Mouse (Mus musculus) forebrain, embryonic 13.5 days (tissue): ENCODE measurements around the gene Foxp1. TPM values are rescaled to one million over a fixed set of nuclear protein-coding genes. Genes with fewer than 3 reads are reported as not detected.

ENCODE experiments used
- ATAC-seq: fragments of 200-750 bp; cut with Nextera tagmentation; 2 replicates; pipeline ENCODE4 v1.8.0; 2017
- H3K27ac ChIP-seq: fragments of 300-500 bp; sonication (generic); 2 replicates; pipeline ENCODE4 v1.5.1; 2015; ENCODE audit warnings: inconsistent platforms, mild to moderate bottlenecking, moderate library complexity
- H3K27me3 ChIP-seq: fragments of 300-500 bp; sonication (generic); 2 replicates; pipeline ENCODE4 v1.6.1; 2015; ENCODE audit warnings: mild to moderate bottlenecking, inconsistent platforms
- H3K36me3 ChIP-seq: fragments of 300-500 bp; sonication (generic); 2 replicates; pipeline ENCODE4 v1.6.1; 2015; ENCODE audit warnings: mild to moderate bottlenecking, inconsistent platforms; ENCODE audit not compliant: poor library complexity, severe bottlenecking
- H3K4me1 ChIP-seq: fragments of 300-500 bp; sonication (generic); 2 replicates; pipeline ENCODE4 v1.6.1; 2015; ENCODE audit warnings: inconsistent platforms
- H3K4me2 ChIP-seq: fragments of 300-500 bp; sonication (generic); 2 replicates; pipeline ENCODE4 v1.6.1; 2015; ENCODE audit warnings: inconsistent platforms, mild to moderate bottlenecking, moderate library complexity
- H3K4me3 ChIP-seq: fragments of 300-500 bp; sonication (generic); 2 replicates; pipeline ENCODE4 v1.5.1; 2015; ENCODE audit warnings: mild to moderate bottlenecking, inconsistent platforms
- H3K9ac ChIP-seq: fragments of 300-500 bp; sonication (generic); 2 replicates; pipeline ENCODE4 v1.6.1; 2015; ENCODE audit warnings: mild to moderate bottlenecking, inconsistent platforms
- H3K9me3 ChIP-seq: fragments of 300-500 bp; sonication (generic); replicated peaks from 2 replicates; pipeline ENCODE4 v1.6.1; 2016; ENCODE audit warnings: inconsistent platforms
- WGBS: fragments of 180-500 bp; shearing (Covaris S2); methylation state at CpG from one replicate; pipeline ENCODE4 v1.1.7; 2015; 5-methylcytosine and 5-hydroxymethylcytosine counted together
- polyA plus RNA-seq: library from polyadenylated mRNA; unstranded; fragments of >200 nt; fragmentation: Nextera tagmentation; extraction: Ambion mirVana; gene quantifications from 2 replicates; pipeline ENCODE4 v1.2.1, GENCODE M21; 2015

The Foxp1 gene
- polyA plus RNA-seq, 1 experiment from 2014 or later: 51.3 TPM

DNA sequence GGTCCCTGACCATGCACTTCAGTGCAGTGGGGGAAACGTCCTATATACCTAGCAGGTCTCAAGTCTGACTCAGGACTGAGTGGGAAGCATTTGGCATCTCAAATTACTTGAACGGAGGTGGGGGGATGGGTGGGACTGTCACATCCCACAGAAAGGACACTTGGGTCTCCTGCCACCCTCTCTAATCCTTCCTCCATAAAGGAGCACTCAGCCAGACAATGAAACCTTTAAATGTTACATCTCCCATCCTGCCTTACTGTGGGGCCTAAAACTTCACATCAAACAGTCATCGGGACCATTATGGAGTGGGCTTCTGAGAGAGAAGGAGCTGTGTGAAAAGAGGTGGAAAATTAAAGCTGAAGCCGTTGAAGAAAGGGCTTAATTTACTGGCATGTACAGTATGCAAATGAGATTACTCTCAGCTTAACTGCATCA, 321.2 kb downstream of the Foxp1 start:
- no peaks in the 10 kb centered on the region for H3K9me3 ChIP-seq
- WGBS: 3% methylated on average over 4 of the region's 4 CpGs
- no peaks in the 10 kb centered on the region for H3K27me3 ChIP-seq
- peak; percentile 69 for ATAC-seq
- H3K36me3 ChIP-seq: no peaks in the 10 kb centered on the region
- H3K4me2 ChIP-seq: peak overlapping the region; percentile 38
- 0 out of 2 replicates have a peak overlapping the region, but pooled peaks have one; percentile 48 for H3K9ac ChIP-seq
- no peak overlapping the region for H3K4me3 ChIP-seq
- peak overlapping the region; percentile 44 for H3K27ac ChIP-seq
- peaks cover 69% of the 10 kb centered on the region for H3K4me1 ChIP-seq

DNA sequence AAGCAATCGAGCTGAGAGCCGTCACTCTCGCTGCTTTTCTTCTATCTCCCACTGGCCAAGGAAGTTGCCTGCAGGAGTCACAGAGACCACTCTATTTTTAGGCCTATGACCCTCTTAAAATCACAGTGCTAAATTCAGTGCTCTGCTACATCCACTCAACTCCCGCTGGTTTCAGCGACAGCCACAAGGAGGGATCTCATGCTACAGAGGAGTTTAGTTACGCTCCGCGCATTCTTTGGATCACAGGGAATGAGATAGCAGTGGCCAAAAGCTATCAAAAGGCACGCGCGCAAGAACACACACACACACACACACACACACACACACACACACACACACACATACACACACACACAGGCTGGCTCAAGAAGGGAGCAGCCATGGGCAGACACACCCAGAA, 321.9 kb downstream of the Foxp1 start:
- Histone ChIP-seq H3K4me1 (peaks cover 63% of the 10 kb centered on the region), H3K4me2 (peak overlapping the region; percentile 38), H3K9me3 (no peaks in the 10 kb centered on the region), H3K9ac (0 out of 2 replicates have a peak overlapping the region, but pooled peaks have one; percentile 16), H3K27me3 (no peaks in the 10 kb centered on the region), H3K4me3 (no peak overlapping the region), H3K27ac (peak overlapping the region; percentile 40; the same call in 1 of the 2 replicates), H3K36me3 (no peaks in the 10 kb centered on the region)
- 3% methylated on average over 11 of the region's 11 CpGs for WGBS
- ATAC-seq: no peak

DNA sequence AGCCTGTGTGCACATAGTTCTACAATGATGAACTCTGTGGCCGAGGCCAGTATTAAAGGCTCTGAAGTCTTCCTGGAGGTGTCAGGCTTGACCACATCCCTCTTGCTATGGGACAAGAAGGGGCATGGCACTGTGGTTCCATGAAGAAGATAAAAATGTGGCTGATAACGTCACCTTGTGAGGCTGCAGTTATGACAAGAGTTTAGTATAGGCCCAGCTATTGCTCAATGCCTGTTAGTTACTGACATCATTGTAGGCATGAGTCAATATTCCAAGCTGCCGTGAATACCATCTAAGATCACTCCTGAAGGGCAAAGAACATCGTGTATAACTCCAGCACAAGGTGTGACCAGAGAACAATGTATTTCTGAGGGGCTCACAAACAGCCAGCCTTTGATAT, 323.2 kb downstream of the Foxp1 start:
- no peak overlapping the region for H3K9ac ChIP-seq
- WGBS: 84% methylated on average over 4 of the region's 4 CpGs
- no peak overlapping the region for H3K4me2 ChIP-seq
- no peaks in the 10 kb centered on the region for H3K9me3 ChIP-seq
- H3K4me1 ChIP-seq: peaks cover 49% of the 10 kb centered on the region
- no peak for ATAC-seq
- no peaks in the 10 kb centered on the region for H3K36me3 ChIP-seq
- no peak overlapping the region for H3K27ac ChIP-seq
- no peaks in the 10 kb centered on the region for H3K27me3 ChIP-seq
- H3K4me3 ChIP-seq: no peak overlapping the region

DNA sequence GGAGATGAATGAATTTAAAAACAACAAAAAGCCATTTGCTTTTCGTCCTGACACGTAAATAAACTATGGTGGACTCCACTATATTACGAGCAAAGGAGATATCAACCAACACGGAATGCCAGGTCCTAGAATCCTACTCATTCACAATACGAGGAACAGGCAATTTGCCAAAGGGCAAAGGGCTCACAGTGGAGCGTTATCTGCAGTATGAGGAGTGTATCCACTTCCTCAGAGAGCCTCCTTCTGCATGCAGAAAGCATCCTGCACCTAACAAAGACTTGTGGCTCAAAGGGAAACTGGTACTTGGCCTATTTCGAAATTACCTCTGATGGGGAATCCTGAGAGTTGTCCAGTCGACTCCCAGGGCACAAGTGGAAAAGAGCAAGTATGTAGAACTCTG, 328.8 kb downstream of the Foxp1 start:
- H3K27me3 ChIP-seq: no peaks in the 10 kb centered on the region
- no peak overlapping the region for H3K4me2 ChIP-seq
- H3K36me3 ChIP-seq: no peaks in the 10 kb centered on the region
- H3K9me3 ChIP-seq: no peaks in the 10 kb centered on the region
- no peak overlapping the region for H3K9ac ChIP-seq
- ATAC-seq: no peak
- peaks cover 37% of the 10 kb centered on the region for H3K4me1 ChIP-seq
- H3K4me3 ChIP-seq: no peak overlapping the region
- H3K27ac ChIP-seq: no peak overlapping the region
- 63% methylated on average over 8 of the region's 8 CpGs for WGBS

DNA sequence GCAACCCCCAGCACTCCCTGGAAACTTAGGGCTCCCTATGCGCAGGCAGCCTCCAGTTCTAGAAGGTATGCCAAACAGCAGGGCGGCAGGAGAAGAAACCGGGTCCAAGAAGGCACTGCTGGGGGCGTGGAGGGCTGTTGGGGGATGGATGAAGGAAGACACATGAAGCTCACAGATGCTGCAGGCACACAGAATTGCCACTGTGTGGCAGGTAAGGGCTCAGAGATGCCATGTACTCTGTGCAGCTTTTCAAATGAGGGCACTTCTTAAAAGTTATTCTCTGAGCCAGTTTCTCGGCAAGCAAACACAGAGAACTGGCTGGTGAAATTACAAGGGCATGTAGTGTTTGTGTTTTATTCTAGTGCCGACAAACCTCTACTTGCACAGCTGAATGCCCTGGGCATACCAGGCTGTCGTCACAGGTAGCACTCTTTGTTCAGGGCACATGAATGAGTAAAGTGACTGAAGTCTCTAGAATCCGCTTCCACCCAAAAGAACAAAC, 330.8 kb downstream of the Foxp1 start:
- 29% methylated on average over 8 of the region's 8 CpGs for whole genome bisulfite sequencing
- Histone ChIP-seq H3K4me3 (no peak overlapping the region; the same call in 1 of the 2 replicates), H3K9ac (peak overlapping the region; percentile 34; the same call in 1 of the 2 replicates), H3K9me3 (no peaks in the 10 kb centered on the region), H3K36me3 (no peaks in the 10 kb centered on the region), H3K4me1 (peaks cover 55% of the 10 kb centered on the region), H3K27ac (0 out of 2 replicates have a peak overlapping the region, but pooled peaks have one; percentile 31), H3K4me2 (peak overlapping the region; percentile 51), H3K27me3 (no peaks in the 10 kb centered on the region)
- ATAC-seq: peak; percentile 34

DNA sequence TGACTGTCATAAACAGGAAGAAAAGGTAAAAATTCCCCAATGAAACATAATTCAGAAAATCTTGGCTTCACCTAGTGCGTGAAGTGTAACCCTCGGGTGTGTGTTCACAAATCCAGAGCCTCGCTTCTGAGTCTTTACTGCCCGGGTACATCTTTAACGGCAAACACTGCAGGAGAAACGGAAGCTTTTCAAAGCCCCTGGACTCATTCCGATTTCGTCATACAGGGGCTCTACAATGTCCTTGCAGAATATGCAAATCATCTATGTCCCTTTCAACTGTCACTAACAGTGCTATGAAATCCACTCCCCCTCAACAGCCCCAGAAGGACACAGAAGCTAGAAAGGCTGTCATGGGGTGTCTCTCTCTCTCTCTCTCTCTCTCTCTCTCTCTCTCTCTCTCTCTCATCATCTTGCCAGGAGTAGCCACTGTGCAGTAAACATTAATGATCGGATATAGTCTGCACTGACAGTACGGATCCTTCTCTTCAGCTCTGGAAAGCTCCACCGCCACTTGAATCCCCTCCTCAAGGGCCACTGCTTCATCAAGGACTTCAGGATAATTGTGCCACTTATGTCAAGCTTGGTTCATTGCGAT, 331.4 kb downstream of the Foxp1 start:
- WGBS: 13% methylated on average over 12 of the region's 12 CpGs
- no peaks in the 10 kb centered on the region for H3K27me3 ChIP-seq
- H3K9ac ChIP-seq: peak overlapping the region; percentile 34; the same call in 1 of the 2 replicates
- no peaks in the 10 kb centered on the region for H3K36me3 ChIP-seq
- peaks cover 60% of the 10 kb centered on the region for H3K4me1 ChIP-seq
- H3K9me3 ChIP-seq: no peaks in the 10 kb centered on the region
- peak overlapping the region; percentile 31; the same call in 1 of the 2 replicates for H3K27ac ChIP-seq
- H3K4me2 ChIP-seq: peak overlapping the region; percentile 51
- no peak overlapping the region; the same call in 1 of the 2 replicates for H3K4me3 ChIP-seq
- ATAC-seq: peak; percentile 39; the same call in 1 of the 2 replicates

DNA sequence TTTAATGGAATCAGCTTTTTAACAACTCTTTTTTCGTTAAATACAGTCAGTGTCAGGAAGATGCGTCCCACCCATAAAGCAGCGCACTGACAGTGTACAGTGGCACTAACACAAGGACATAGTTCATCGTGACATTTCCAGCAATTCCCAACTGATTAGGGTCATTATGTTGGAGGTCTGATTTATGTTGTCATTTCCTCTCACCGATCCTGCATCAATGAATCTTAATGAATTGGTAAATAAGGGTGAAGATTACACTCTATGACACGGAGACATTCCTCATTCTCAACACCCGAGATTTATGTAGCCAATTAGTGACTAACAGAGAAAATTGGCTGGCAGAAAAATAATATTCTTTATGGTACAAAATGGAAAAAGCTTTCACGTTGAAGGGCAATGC, 332.6 kb downstream of the Foxp1 start:
- 27% methylated on average over 8 of the region's 8 CpGs for WGBS
- no peak overlapping the region for H3K4me2 ChIP-seq
- H3K4me1 ChIP-seq: peaks cover 60% of the 10 kb centered on the region
- no peaks in the 10 kb centered on the region for H3K9me3 ChIP-seq
- peak; percentile 28; the same call in 1 of the 2 replicates for ATAC-seq
- H3K4me3 ChIP-seq: no peak overlapping the region
- no peaks in the 10 kb centered on the region for H3K36me3 ChIP-seq
- H3K9ac ChIP-seq: no peak overlapping the region
- H3K27me3 ChIP-seq: no peaks in the 10 kb centered on the region
- H3K27ac ChIP-seq: no peak overlapping the region

DNA sequence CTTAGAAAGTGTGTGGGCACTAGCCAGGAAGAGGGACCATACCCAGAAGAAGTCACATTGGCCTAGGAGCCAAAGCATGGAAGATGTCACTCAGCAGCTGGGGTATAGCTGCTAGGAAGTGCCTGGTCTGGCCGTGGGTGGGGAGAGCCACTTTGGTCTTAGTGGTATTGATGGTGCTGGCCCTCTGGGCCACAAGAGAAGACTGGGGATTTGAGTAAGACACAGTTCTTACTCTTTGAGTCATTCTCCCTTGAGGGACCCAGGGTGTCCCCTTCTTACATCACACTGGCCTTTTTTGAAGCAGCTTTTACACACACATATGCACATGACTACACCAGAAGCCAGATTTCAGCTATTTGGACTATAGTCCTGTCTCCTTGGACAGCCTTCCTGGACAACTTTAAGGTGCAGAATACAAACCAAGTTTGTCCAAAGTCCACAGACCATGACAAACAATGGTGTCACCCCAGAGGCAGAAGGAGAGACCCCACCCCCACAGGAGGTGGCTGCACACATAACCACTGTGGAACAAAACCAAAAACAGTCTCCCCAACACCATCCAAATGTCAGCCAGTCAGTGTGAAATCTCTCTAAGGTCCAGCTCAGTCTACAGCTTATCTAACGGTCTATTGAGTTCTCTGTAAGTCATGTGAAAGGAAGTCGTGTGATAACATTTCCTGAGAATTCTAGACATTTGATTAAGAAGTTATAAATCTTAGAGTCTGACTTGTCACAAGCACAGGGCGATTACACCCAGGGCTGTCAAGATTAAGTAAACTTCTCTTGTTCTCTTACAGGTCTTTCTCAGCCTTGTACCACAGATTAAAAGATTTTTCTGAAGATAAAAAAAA, 333.9 kb downstream of the Foxp1 start:
- Histone ChIP-seq H3K9ac (no peak overlapping the region), H3K27ac (no peak overlapping the region), H3K27me3 (no peaks in the 10 kb centered on the region), H3K4me1 (peaks cover 56% of the 10 kb centered on the region), H3K36me3 (no peaks in the 10 kb centered on the region), H3K9me3 (no peaks in the 10 kb centered on the region), H3K4me3 (no peak overlapping the region), H3K4me2 (no peak overlapping the region)
- ATAC-seq: no peak
- WGBS: 54% methylated on average over 4 of the region's 4 CpGs

DNA sequence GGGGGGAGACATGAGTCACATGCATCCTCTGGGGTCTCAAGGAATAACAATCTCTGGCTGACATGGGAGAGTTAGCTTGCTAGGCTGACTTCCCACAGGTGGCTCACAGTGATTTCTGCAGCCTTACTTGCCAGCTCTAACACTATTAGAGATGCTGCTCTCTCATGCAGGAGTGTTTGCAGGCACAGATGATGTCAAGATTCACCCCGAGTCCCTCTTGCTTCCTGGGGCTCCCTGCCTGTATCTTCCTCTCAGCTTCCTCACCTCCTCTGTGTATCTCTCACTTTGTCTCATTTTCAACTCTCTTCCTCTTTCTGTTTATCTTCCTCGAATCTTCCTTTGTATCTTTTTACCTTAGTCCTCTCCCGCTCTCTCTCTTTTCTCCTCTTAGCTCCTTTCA, 334.6 kb downstream of the Foxp1 start:
- H3K9me3 ChIP-seq: no peaks in the 10 kb centered on the region
- no peaks in the 10 kb centered on the region for H3K27me3 ChIP-seq
- no peak overlapping the region for H3K9ac ChIP-seq
- no peak overlapping the region for H3K4me2 ChIP-seq
- no peak overlapping the region for H3K4me3 ChIP-seq
- peaks cover 55% of the 10 kb centered on the region for H3K4me1 ChIP-seq
- H3K36me3 ChIP-seq: no peaks in the 10 kb centered on the region
- no peak overlapping the region for H3K27ac ChIP-seq
- WGBS: 72% methylated on average over 3 of the region's 3 CpGs
- ATAC-seq: no peak

DNA sequence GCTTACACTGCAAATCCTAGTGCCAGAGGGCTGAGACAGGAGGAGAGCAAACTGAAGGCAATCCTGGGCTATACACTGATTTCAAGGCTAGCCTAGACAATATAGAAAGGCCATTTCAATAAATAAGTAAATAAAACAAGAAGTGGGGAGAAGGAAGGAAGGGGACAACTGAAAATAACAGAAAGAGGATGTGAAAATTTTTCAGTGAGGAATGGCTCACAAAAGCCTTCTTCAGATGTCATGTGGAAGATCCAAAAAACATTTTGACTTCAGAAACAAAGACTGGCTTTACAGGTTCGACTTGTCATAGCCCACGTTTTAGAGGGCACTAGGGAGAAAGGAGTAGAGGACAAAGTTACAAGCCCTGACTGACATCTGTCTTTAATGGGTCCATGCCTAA, 335.1 kb downstream of the Foxp1 start:
- Histone ChIP-seq H3K36me3 (no peaks in the 10 kb centered on the region), H3K9ac (no peak overlapping the region), H3K27ac (no peak overlapping the region), H3K4me2 (no peak overlapping the region), H3K27me3 (no peaks in the 10 kb centered on the region), H3K9me3 (no peaks in the 10 kb centered on the region), H3K4me3 (no peak overlapping the region), H3K4me1 (peaks cover 55% of the 10 kb centered on the region)
- ATAC-seq: no peak
- 60% methylated on average over 2 of the region's 2 CpGs for WGBS

DNA sequence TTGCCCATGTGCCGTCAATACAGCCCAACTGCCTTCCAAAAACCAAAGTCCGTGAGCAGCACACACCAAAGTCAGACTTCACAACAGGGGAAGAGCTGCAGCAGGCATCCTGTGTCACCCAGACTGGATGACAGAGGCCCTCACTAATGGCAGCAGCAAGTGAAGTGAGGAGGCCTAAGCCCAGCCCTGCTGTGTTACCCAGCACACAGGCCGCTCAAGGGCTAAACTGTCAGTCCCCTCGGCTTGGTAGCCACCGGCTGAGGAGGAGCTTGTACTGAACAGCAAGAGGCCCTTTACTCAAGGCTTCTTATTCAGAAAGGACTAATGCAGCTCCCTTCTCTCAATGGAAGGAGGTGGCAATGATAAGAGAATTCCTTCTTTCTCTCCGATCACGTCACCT, 336.0 kb downstream of the Foxp1 start:
- no peak overlapping the region; the same call in 1 of the 2 replicates for H3K27ac ChIP-seq
- WGBS: 24% methylated on average over 7 of the region's 7 CpGs
- H3K4me1 ChIP-seq: peaks cover 47% of the 10 kb centered on the region
- H3K4me2 ChIP-seq: no peak overlapping the region
- no peaks in the 10 kb centered on the region for H3K27me3 ChIP-seq
- no peak for ATAC-seq
- H3K36me3 ChIP-seq: no peaks in the 10 kb centered on the region
- no peak overlapping the region for H3K4me3 ChIP-seq
- no peaks in the 10 kb centered on the region for H3K9me3 ChIP-seq
- H3K9ac ChIP-seq: 0 out of 2 replicates have a peak overlapping the region, but pooled peaks have one; percentile 12

DNA sequence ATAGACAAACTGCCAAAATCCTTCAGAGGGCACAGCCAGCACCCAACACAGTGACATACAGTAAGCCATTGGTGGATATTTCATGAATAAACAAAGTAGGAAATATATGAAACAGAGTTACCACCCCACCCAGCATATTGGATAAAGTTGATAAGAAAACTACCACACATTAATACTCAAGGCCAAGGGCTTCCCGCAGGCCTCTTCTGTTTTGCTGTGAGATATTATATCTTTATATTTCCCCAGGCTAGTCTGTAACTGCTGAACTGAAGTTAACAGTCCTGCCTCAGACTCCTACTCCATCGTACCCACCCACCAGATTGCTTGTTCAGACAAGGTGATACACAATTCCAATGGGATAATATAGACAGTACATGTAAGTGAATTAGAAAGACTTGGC, 336.7 kb downstream of the Foxp1 start:
- Histone ChIP-seq H3K4me3 (no peak overlapping the region), H3K9me3 (no peaks in the 10 kb centered on the region), H3K27me3 (no peaks in the 10 kb centered on the region), H3K27ac (no peak overlapping the region), H3K36me3 (no peaks in the 10 kb centered on the region), H3K4me2 (no peak overlapping the region), H3K9ac (no peak overlapping the region), H3K4me1 (peaks cover 39% of the 10 kb centered on the region)
- 93% methylated on average over 2 of the region's 2 CpGs for WGBS
- ATAC-seq: no peak
